Mouse (Mus musculus): Measurements from ENCODE around the gene Sdk2.

Sdk2 gene

GRCm38 (mm10) chr11:114047887-114048331 lies 18.9 kb downstream of the Sdk2 start:
- DNase-seq (ENCODE audit: low read depth in 2 of 2, low spot score in 2 of 2): no peak

- no peak for DNase-seq (ENCODE audit: low read depth in 2 of 2, low spot score in 2 of 2)
Measured at GRCm38 (mm10) chr11:114046927-114047326, 19.9 kb downstream of the Sdk2 start.

GRCm38 (mm10) chr11:114044373-114044772 lies 22.5 kb downstream of the Sdk2 start:
- DNase-seq (ENCODE audit: low read depth in 2 of 2, low spot score in 2 of 2): no peak

GRCm38 (mm10) chr11:114043530-114043929 lies 23.3 kb downstream of the Sdk2 start:
- DNase-seq (ENCODE audit: low read depth in 2 of 2, low spot score in 2 of 2): no peak

- no peak for DNase-seq (ENCODE audit: low read depth in 2 of 2, low spot score in 2 of 2)
Measured at GRCm38 (mm10) chr11:114040391-114041035, 26.3 kb downstream of the Sdk2 start.

- DNase-seq (ENCODE audit: low read depth in 2 of 2, low spot score in 2 of 2): no peak
Measured at GRCm38 (mm10) chr11:114038036-114038435, 28.8 kb downstream of the Sdk2 start.

GRCm38 (mm10) chr11:114031491-114031890 lies 35.4 kb downstream of the Sdk2 start:
- no peak for DNase-seq (ENCODE audit: low read depth in 2 of 2, low spot score in 2 of 2)

- DNase-seq (ENCODE audit: low read depth in 2 of 2, low spot score in 2 of 2): no peak
Measured at GRCm38 (mm10) chr11:114030214-114030613, 36.6 kb downstream of the Sdk2 start.

- no peak for DNase-seq (ENCODE audit: low read depth in 2 of 2, low spot score in 2 of 2)
Measured at GRCm38 (mm10) chr11:114028512-114028911, 38.3 kb downstream of the Sdk2 start.

- no peak for DNase-seq (ENCODE audit: low read depth in 2 of 2, low spot score in 2 of 2)
Measured at GRCm38 (mm10) chr11:114028021-114028420, 38.8 kb downstream of the Sdk2 start.

- no peak for DNase-seq (ENCODE audit: low read depth in 2 of 2, low spot score in 2 of 2)
Measured at GRCm38 (mm10) chr11:114025056-114025455, 41.8 kb downstream of the Sdk2 start.

- no peak for DNase-seq (ENCODE audit: low read depth in 2 of 2, low spot score in 2 of 2)
Measured at GRCm38 (mm10) chr11:114023965-114024364, 42.9 kb downstream of the Sdk2 start.

- no peak for DNase-seq (ENCODE audit: low read depth in 2 of 2, low spot score in 2 of 2)
Measured at GRCm38 (mm10) chr11:114022166-114022565, 44.7 kb downstream of the Sdk2 start.

- no peak for DNase-seq (ENCODE audit: low read depth in 2 of 2, low spot score in 2 of 2)
Measured at GRCm38 (mm10) chr11:114019087-114019486, 47.8 kb downstream of the Sdk2 start.

GRCm38 (mm10) chr11:114016889-114017392 lies 49.9 kb downstream of the Sdk2 start:
- DNase-seq (ENCODE audit: low read depth in 2 of 2, low spot score in 2 of 2): no peak

GRCm38 (mm10) chr11:114016108-114016888 lies 50.5 kb downstream of the Sdk2 start:
- no peak for DNase-seq (ENCODE audit: low read depth in 2 of 2, low spot score in 2 of 2)

GRCm38 (mm10) chr11:114011523-114011922 lies 55.3 kb downstream of the Sdk2 start:
- DNase-seq (ENCODE audit: low read depth in 2 of 2, low spot score in 2 of 2): no peak

GRCm38 (mm10) chr11:114005879-114006278 lies 61.0 kb downstream of the Sdk2 start:
- DNase-seq (ENCODE audit: low read depth in 2 of 2, low spot score in 2 of 2): no peak

- no peak for DNase-seq (ENCODE audit: low read depth in 2 of 2, low spot score in 2 of 2)
Measured at GRCm38 (mm10) chr11:114004651-114005050, 62.2 kb downstream of the Sdk2 start.

GRCm38 (mm10) chr11:114003195-114003594 lies 63.7 kb downstream of the Sdk2 start:
- no peak for DNase-seq (ENCODE audit: low read depth in 2 of 2, low spot score in 2 of 2)

GRCm38 (mm10) chr11:114000051-114000450 lies 66.8 kb downstream of the Sdk2 start:
- DNase-seq (ENCODE audit: low read depth in 2 of 2, low spot score in 2 of 2): no peak

- no peak for DNase-seq (ENCODE audit: low read depth in 2 of 2, low spot score in 2 of 2)
Measured at GRCm38 (mm10) chr11:113998702-113999101, 68.1 kb downstream of the Sdk2 start.

All from CD8-positive naive resting alpha-beta T cell, adult 2 months (primary cell).